Comparison of ENCODE assay signal across 8 mouse cellular contexts in the genomic region with DNA sequence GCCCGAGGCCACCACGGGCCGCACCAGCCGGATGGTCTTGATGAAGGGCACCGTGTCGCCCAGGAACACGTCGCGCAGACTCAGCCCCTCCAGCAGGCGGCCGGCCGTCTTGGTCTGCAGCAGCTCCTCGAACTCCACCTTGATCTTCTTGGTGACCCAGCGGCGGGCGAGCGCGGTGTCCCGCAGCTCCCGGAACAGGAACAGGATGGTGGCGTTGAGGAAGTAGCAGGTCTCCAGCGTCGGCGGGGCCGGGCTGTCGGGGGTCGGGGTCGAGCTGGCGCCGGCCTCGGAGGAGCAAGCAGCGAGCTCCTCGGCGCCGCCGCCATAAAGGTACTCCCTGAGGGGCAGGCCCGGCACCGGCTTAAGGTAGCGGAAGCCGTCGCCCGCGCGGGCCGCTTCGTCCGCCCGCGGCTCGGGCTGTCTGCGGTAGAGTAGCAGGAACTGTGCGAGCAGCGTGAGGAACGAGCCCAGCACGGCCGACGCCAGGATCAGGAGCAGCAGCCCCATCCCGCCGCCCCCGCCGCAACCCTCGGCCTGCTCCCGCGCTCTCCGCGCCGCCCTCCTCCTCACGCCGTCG. TPM values are rescaled to one million over a fixed set of nuclear protein-coding genes. Genes with fewer than 3 reads are reported as not detected.
DNase-seq lines count a peak whose midpoint lies in the region; ATAC-seq and TF ChIP-seq lines count a peak whose summit lies in the region.

No protein-coding gene starts in this region.

- no peaks in the 10 kb centered on the region for H3K9me3 ChIP-seq in intestine, embryonic 16.5 days (ENCODE audit: control insufficient read depth, low read length)
- no peaks in the 10 kb centered on the region for H3K9me3 ChIP-seq in midbrain, embryonic 16.5 days (replicated peaks; ENCODE audit: control insufficient read depth, low read length, poor library complexity, severe bottlenecking)
- no peaks in the 10 kb centered on the region for H3K9me3 ChIP-seq in stomach, postnatal 0 days (ENCODE audit: control insufficient read depth, low read length)

- H3K4me1 ChIP-seq in intestine, embryonic 16.5 days (ENCODE audit: control insufficient read depth, insufficient read depth, low read length) = peaks cover 15% of the 10 kb centered on the region
- peaks cover 7% of the 10 kb centered on the region for H3K4me1 ChIP-seq in liver, adult 2 months (ENCODE audit: control insufficient read depth, insufficient read depth, low read length)
- peaks cover 33% of the 10 kb centered on the region for H3K4me1 ChIP-seq in midbrain, embryonic 16.5 days (ENCODE audit: control insufficient read depth, insufficient read depth, low read length)
- H3K4me1 ChIP-seq in stomach, postnatal 0 days (replicated peaks; ENCODE audit: control insufficient read depth, insufficient read depth) = no peaks in the 10 kb centered on the region; the same call in 1 of the 2 replicates

- H3K4me3 ChIP-seq in intestine, embryonic 16.5 days (ENCODE audit: low read length) = peak overlapping the region; percentile 90
- peak overlapping the region; percentile 86 for H3K4me3 ChIP-seq in liver, adult 2 months (ENCODE audit: insufficient read depth, low read depth, low read length)
- H3K4me3 ChIP-seq in midbrain, embryonic 16.5 days (ENCODE audit: low read depth, low read length) = peak overlapping the region; percentile 66
- peak overlapping the region; percentile 94 for H3K4me3 ChIP-seq in stomach, postnatal 0 days (ENCODE audit: low read depth, low read length)

- 0 out of 2 replicates have a peak, but pooled peaks have one; percentile 16 for TF ChIP-seq CTCF in liver, adult 2 months (IDR thresholded peaks at IDR 0.05; ENCODE audit: low read depth, low read length)
- peak; percentile 53; the same call in 1 of the 2 replicates for TF ChIP-seq CTCF in stomach, postnatal 0 days (IDR thresholded peaks at IDR 0.05; ENCODE audit: low read depth)

- TF ChIP-seq EP300 in stomach, postnatal 0 days (optimal IDR thresholded peaks at IDR 0.05) = no peak

- no peaks in the 10 kb centered on the region for H3K36me3 ChIP-seq in intestine, embryonic 16.5 days (ENCODE audit: control insufficient read depth, insufficient read depth, low read length)
- H3K36me3 ChIP-seq in liver, adult 2 months (ENCODE audit: control insufficient read depth, insufficient read depth, low read length) = no peaks in the 10 kb centered on the region
- H3K36me3 ChIP-seq in midbrain, embryonic 16.5 days (ENCODE audit: control insufficient read depth, insufficient read depth, low read length) = no peaks in the 10 kb centered on the region
- H3K36me3 ChIP-seq in stomach, postnatal 0 days (ENCODE audit: control insufficient read depth, insufficient read depth, low read length) = no peaks in the 10 kb centered on the region

- peaks cover 16% of the 10 kb centered on the region for H3K79me2 ChIP-seq in liver, adult 2 months (ENCODE audit: control insufficient read depth, insufficient read depth, low read length)

- ATAC-seq in intestine, embryonic 16.5 days = peak; percentile 66
- peak; percentile 76 for ATAC-seq in midbrain, embryonic 16.5 days
- ATAC-seq in stomach, postnatal 0 days (ENCODE audit: low FRiP score, low TSS enrichment) = peak; percentile 65

- H3K27me3 ChIP-seq in intestine, embryonic 16.5 days (replicated peaks; ENCODE audit: control insufficient read depth, insufficient read depth, low read length) = no peaks in the 10 kb centered on the region
- no peaks in the 10 kb centered on the region for H3K27me3 ChIP-seq in liver, adult 2 months (ENCODE audit: control insufficient read depth, insufficient read depth, low read length)
- no peaks in the 10 kb centered on the region for H3K27me3 ChIP-seq in midbrain, embryonic 16.5 days (ENCODE audit: control insufficient read depth, insufficient read depth, low read depth, low read length)
- H3K27me3 ChIP-seq in stomach, postnatal 0 days (ENCODE audit: control insufficient read depth, insufficient read depth, low read length) = no peaks in the 10 kb centered on the region

- H3K4me2 ChIP-seq in intestine, embryonic 16.5 days (ENCODE audit: low read depth, low read length) = peak overlapping the region; percentile 95
- peak overlapping the region; percentile 90 for H3K4me2 ChIP-seq in midbrain, embryonic 16.5 days (ENCODE audit: low read length)
- peak overlapping the region; percentile 95 for H3K4me2 ChIP-seq in stomach, postnatal 0 days (replicated peaks; ENCODE audit: low read depth)

- peak overlapping the region; percentile 92 for H3K27ac ChIP-seq in intestine, embryonic 16.5 days (ENCODE audit: low read length)
- peak overlapping the region; percentile 57 for H3K27ac ChIP-seq in liver, adult 2 months (replicated peaks; ENCODE audit: insufficient read depth, low read depth, low read length)
- peak overlapping the region; percentile 96 for H3K27ac ChIP-seq in midbrain, embryonic 16.5 days (ENCODE audit: low read length)
- H3K27ac ChIP-seq in stomach, postnatal 0 days (replicated peaks) = peak overlapping the region; percentile 90

- TF ChIP-seq POLR2A in liver, adult 2 months (IDR thresholded peaks at IDR 0.05; ENCODE audit: extremely low read depth, insufficient read depth, low read length) = no peak

- peak; percentile 31 to 56 for DNase-seq in urinary bladder, adult 18-20 months (ENCODE audit: low spot score in 2 of 2)
- DNase-seq in urinary bladder, postnatal 10 days (ENCODE audit: low spot score) = no peak
- DNase-seq in embryo, embryonic 11 days = peak; percentile 69
- DNase-seq in heart, adult 11 months = peak; percentile 97
- no peak for DNase-seq in liver, adult 2 months (ENCODE audit: extremely low read depth, low read depth, low spot score)
- peak; percentile 73 for DNase-seq in stomach, postnatal 0 days (ENCODE audit: low spot score)

- peak overlapping the region; percentile 85 for H3K9ac ChIP-seq in intestine, embryonic 16.5 days (ENCODE audit: low read depth, low read length)
- H3K9ac ChIP-seq in liver, adult 2 months (ENCODE audit: low read depth, low read length) = peak overlapping the region; percentile 99
- peak overlapping the region; percentile 83 for H3K9ac ChIP-seq in midbrain, embryonic 16.5 days (ENCODE audit: low read depth, low read length)
- peak overlapping the region; percentile 88 for H3K9ac ChIP-seq in stomach, postnatal 0 days (ENCODE audit: low read length)

- WGBS in intestine, embryonic 16.5 days = under 1% methylated on average over 67 of the region's 70 CpGs
- WGBS in liver, adult 2 months = under 1% methylated on average over 69 of the region's 70 CpGs
- under 1% methylated on average over 53 of the region's 70 CpGs for WGBS in midbrain, embryonic 16.5 days
- WGBS in stomach, postnatal 0 days = 0% methylated on average over 46 of the region's 70 CpGs

RNA-seq across cellular contexts. Expression of a gene that starts 0.4 kb away (rescaled TPM):
- 5.9 and 6.9 TPM in 2 replicates for polyA plus RNA-seq in intestine, embryonic 16.5 days (2015; fragmentation: Nextera tagmentation; extraction: Ambion mirVana)
- 16.4 and 17.0 TPM in 2 replicates for total RNA-seq in liver, adult 2 months (2014; rRNA removed)
- polyA plus RNA-seq in liver, adult 2 months (2012; rRNA removed) = 4.3 and 4.8 TPM in 2 replicates
- polyA plus RNA-seq in midbrain, embryonic 16.5 days (2015; fragmentation: Nextera tagmentation; extraction: Ambion mirVana) = 9.4 TPM in 2 replicates
- 4.4 and 4.8 TPM in 2 replicates for polyA plus RNA-seq in stomach, postnatal 0 days (2015; fragmentation: Nextera tagmentation; extraction: Ambion mirVana)

RNA-seq across cellular contexts. Expression of a gene that starts 23.1 kb away (rescaled TPM):
- polyA plus RNA-seq in intestine, embryonic 16.5 days (2015; fragmentation: Nextera tagmentation; extraction: Ambion mirVana) = 14.2 and 16.4 TPM in 2 replicates
- 24.3 and 38.2 TPM in 2 replicates for total RNA-seq in liver, adult 2 months (2014; rRNA removed)
- 695 and 791 TPM in 2 replicates for polyA plus RNA-seq in liver, adult 2 months (2012; rRNA removed)
- polyA plus RNA-seq in midbrain, embryonic 16.5 days (2015; fragmentation: Nextera tagmentation; extraction: Ambion mirVana) = 5.3 and 6.4 TPM in 2 replicates
- polyA plus RNA-seq in stomach, postnatal 0 days (2015; fragmentation: Nextera tagmentation; extraction: Ambion mirVana) = 13.0 and 25.1 TPM in 2 replicates

Comparison
In these comparisons a context has a peak if more than half of its experiments do, and no peak if none do; other contexts are left out.
1. DNase-seq: peak in urinary bladder, adult 18-20 months (2 of 2), embryo, embryonic 11 days (single experiment), heart, adult 11 months (single experiment) and stomach, postnatal 0 days (single experiment); none in urinary bladder, postnatal 10 days (single experiment) and liver, adult 2 months (single experiment).
2. RNA of a gene that starts 23.1 kb away (polyA plus RNA-seq): 695 to 791 TPM in liver, adult 2 months; 13.0 to 25.1 TPM in stomach, postnatal 0 days, 14.2 to 16.4 TPM in intestine, embryonic 16.5 days and 5.3 to 6.4 TPM in midbrain, embryonic 16.5 days; every median in the first group is over 10 times any median in the second.
3. Peak in every context shown above with its lines, with median percentiles within 50 percentile points of each other: ATAC-seq, H3K27ac ChIP-seq, H3K4me2 ChIP-seq, H3K4me3 ChIP-seq and H3K9ac ChIP-seq.